Mouse (Mus musculus): ENCODE measurements around the gene Limch1.

- TF ChIP-seq GATA1 (IDR thresholded peaks at IDR 0.05; ENCODE audit: borderline replicate concordance, low read length) = no peak
- TF ChIP-seq FLI1 (IDR thresholded peaks at IDR 0.05; ENCODE audit: low read length) = no peak
These were observed 209.6 kb downstream of the Limch1 start for GRCm38 (mm10) chr5:66955245-66955644.
